Mouse (Mus musculus): ENCODE results near the gene Zfpm1.

Zfpm1 gene

DNA sequence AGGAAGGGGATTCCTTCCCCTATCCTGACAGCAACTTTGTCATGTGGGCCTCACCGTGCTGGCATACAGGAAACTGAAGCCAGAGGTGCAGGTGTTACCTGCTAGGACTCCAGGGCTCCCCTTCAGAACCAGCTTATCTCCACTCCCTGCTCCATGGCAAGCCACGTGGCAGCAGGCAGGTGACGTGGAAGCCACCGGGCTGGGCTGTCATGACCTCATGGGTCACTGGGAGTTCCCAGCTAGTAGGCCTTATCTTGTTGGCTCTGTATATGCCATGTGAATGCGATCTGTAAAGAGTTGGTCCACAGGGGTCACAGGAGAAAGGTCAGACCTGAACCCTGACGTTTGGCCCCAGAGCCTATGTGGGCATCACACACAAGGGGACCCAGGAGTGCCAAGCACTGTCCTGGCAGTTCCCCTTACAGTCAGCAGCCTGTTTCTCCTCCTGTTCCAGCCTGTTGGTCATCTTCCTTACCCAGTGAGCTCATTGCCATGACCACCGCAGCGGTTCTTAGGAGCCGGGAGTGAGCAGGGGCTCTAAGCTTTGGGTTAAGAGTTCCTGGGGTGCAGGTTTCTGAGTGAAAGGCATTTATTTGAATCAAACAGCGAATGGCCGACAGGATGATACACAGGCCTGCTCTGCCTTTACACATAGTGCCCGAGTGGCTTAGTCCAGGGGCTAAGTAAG is 48.6 kb downstream of the Zfpm1 start:
- DNase-seq, result no peak

DNA sequence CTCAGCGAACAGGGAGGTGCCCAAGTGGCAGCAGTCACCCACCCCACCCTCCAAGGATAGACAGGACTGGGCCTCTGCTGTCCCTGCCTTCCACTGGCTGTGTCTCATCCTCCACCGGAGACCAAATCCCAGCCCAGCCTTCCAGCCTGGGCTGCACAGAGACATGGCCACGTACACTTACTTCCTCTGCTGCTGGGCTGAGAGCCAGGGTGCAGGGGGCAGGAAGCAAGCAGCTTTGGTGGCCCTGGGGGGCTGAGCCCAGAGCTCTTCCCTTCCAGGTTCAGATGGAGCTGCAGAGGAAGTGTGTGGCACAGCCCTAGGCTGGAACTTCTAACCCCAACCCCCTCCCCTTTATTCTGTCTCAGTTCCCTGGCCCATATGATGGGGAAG is 49.2 kb downstream of the Zfpm1 start:
- DNase-seq, result no peak

DNA sequence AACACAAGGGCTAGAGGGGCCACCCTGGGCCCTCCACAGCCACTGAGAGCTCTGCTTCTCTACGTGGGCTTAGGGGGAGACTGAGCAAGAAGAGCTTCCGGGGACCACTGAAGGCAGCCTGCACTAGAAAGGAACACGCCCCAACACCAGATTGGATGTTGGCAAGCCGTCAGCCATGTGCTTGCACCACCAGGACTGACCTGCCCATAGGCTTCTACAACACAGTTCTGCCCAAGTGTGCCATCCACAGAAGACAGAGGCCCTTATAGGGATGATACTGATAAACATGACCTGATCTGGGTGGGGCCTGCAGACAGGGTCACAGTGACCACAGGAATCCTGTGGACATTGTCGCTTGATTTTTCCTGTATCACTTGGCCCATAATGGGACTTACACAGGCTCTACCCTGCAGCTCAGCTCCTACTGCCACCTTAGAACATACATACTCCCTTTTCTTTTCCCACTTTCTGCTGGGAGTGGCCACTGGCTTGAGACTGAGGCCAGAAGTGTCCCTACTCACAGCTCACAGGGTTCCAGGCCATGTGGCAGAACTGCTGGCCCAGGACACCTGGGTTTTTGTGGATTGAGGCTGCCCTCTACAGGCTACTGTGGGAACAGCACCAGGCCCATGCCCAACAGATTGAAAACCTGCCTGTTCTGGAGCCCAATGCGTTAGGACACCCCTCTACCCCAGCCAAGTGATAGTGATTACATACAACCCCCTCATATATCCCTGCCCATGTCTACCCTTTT is 51.0 kb downstream of the Zfpm1 start:
- peak; percentile 53 to 60 for DNase-seq

DNA sequence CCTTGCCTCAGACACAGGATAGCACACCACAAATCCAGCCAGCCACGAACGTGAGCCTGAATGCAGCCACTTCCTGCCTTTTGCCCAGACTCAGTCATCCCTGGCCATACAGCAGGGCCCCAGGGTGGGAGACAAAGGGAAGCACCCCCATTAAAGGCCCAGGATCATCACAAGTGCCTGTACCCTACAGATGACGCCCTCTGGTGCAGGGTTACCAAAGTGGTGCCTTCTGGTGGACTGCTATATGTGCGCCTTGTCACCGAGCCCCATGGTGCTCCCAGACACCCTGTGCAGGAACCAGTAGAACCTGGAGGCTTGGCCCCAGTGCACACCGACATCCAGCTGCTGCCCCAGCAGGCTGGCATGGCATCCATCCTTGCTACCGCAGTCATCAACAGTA is 51.6 kb downstream of the Zfpm1 start:
- no peak for DNase-seq

- no peak for DNase-seq
These were observed 53.0 kb downstream of the Zfpm1 start for GRCm38 (mm10) chr8:122334791-122335490.

DNA sequence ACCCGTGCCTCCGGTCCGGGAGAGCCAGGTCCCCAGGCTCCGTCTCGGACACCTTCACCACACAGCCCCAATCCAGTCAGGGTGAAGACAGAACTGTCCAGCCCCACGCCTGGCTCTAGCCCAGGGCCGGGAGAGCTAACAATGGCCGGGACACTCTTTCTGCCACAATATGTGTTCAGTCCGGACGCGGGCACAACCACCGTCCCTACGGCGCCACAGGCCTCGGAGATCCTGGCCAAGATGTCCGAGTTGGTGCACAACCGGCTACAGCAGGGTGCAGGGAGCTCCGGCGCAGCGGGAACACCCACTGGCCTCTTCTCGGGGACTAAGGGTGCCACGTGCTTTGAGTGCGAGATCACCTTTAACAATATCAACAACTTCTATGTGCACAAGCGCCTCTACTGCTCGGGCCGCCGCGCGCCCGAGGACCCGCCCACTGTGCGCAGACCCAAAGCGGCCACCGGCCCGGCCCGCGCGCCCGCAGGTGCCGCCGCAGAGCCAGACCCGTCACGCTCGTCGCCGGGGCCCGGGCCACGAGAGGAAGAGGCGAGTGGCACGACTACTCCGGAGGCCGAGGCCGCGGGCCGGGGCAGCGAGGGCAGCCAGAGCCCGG is 53.8 kb downstream of the Zfpm1 start:
- no peak for DNase-seq

DNA sequence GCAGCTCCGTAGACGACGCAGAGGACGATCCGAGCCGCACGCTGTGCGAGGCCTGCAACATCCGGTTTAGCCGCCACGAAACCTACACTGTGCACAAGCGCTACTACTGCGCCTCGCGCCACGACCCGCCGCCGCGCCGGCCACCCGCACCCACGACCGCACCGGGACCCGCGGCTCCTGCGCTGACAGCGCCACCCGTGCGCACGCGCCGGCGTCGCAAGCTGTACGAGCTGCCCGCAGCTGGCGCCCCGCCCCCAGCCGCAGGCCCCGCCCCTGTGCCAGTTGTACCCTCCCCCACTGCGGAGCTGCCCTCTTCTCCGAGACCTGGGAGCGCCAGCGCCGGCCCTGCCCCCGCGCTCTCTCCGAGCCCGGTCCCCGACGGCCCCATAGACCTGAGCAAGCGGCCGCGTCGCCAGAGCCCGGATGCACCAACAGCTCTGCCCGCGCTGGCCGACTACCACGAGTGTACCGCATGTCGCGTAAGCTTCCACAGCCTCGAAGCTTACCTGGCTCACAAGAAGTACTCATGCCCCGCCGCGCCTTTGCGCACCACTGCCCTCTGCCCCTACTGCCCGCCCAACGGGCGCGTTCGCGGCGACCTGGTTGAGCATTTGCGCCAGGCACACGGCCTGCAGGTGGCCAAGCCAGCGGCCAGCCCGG is 54.4 kb downstream of the Zfpm1 start:
- DNase-seq, result no peak

DNA sequence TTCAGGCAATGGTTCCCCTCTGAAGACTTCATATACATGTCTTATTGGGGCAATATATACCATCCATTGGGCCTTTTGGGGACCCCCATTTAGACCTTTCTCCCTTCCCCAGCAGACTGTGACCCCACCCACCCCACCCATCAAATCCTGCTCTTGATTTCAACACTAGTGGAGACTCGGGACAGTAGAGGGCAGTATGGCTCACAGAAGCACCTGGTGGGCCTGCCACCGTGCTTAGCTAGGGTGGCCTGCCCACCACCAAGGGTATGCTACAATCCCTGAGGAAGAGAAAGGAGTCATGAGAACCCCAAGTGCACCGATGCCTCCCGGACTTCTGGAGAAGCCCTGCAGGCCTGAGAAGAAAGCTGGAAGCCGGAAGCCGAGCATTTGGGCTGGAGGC is 56.9 kb downstream of the Zfpm1 start:
- DNase-seq, result no peak

- DNase-seq, result no peak
These were observed 58.8 kb downstream of the Zfpm1 start for GRCm38 (mm10) chr8:122340761-122341160.

GRCm38 (mm10) chr8:122341790-122342189 is 59.8 kb downstream of the Zfpm1 start:
- DNase-seq, result no peak

DNA sequence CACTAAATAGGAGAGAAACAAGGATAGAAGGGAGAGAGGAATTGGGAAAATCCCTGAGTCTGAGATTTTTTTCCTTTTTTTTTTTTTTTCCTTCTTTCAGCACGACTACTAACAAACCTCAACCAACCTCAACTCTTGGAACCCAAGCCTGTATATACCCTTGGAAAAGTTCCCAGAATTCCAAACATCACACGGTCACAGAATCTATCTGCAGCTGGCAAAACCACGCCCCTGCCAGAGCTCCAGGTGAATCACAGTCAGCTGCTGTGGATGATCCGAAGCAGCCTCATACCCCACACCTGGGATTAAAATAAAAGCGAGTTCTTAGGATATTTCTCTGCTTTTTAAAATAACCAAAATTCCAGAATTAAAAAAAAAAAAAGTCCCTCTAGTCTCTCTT is 60.4 kb downstream of the Zfpm1 start:
- DNase-seq, result no peak

GRCm38 (mm10) chr8:122342806-122343209 is 60.9 kb downstream of the Zfpm1 start:
- DNase-seq, result peak in 1 of 2 experiments; percentile 39

DNA sequence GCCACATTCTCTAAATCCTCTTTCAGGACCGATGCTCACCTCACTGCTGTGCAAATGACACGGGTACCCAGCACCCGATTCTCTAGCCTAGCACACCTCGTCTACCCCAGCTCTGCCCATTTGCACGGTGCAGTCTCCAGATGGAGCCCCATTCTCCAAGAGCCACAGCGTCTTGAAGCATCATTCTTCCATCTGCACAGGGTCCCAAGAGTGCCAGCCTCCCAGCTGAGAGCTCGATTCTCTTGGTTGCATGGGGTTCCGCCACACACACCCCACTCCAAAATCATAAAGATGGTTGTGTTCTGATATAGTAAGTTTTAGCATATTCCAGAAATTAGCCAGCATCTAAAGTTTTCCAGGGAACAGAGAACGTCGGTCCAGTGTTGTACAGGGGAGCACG is 61.4 kb downstream of the Zfpm1 start:
- no peak for DNase-seq

- no peak for DNase-seq
These were observed 61.8 kb downstream of the Zfpm1 start for GRCm38 (mm10) chr8:122343758-122344157.

- no peak for DNase-seq
These were observed 62.3 kb downstream of the Zfpm1 start for GRCm38 (mm10) chr8:122344219-122344618.

GRCm38 (mm10) chr8:122345181-122346095 is 63.5 kb downstream of the Zfpm1 start:
- DNase-seq, result no peak

DNA sequence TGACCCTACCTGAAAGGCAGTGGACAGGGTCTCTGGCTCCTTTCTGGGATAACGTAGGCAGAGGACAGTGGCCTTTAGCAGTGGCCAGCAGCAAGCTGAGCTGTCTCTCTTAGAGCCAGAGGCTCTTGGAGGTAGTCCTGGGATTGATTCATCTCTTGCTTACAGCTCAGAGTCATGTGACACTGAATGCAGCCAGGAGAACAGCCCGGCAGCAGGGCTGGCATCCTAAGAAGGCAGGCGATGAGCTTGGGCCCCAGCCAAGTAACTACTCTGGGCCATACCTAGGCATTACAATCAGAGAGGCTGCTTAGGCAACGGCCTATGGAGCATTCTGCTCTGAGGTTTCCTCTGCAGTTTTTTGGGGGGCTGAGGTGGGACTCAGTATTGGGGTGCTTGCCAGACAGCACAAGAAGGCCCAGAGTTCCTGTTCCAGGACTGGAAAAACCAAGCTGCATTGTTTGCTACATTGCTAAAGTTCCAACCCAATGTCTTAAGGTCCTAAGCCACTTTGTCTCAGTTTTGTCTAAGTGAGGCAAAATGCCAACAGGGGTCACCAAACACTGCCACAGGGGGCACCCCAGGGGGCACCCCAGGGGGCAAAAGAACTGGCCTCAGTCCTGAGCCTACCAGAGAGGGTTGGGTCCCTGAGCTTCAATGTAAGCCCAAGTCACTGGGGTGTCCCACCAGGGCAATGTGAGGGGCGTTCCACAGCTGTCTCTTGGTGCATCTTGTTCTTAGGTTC is 66.0 kb downstream of the Zfpm1 start:
- DNase-seq, result no peak

- no peak for DNase-seq
These were observed 67.7 kb downstream of the Zfpm1 start for GRCm38 (mm10) chr8:122349357-122350297.

GRCm38 (mm10) chr8:122350309-122351089 is 68.6 kb downstream of the Zfpm1 start:
- DNase-seq, result no peak
